Mouse (Mus musculus): ENCODE data around the gene Prss53. TPM values are rescaled to one million over a fixed set of nuclear protein-coding genes. Genes with fewer than 3 reads are reported as not detected.
"Not testable (repeated sequence)": the region's sequence is repeated elsewhere in the genome, so short reads cannot be mapped to it uniquely, and the experiment has no call there.

Gene Prss53
- total and polyA plus RNA-seq, 3 experiments: 0.15 to 0.77 TPM; not detected in 1

GRCm38 (mm10) chr7:127897542-127897941 is 6.8 kb upstream of the Prss53 start (continued):
- no peak for TF ChIP-seq MEF2A (IDR thresholded peaks at IDR 0.05; ENCODE audit: extremely low read depth, insufficient replicate concordance, low read depth, low read length, poor library complexity, severe bottlenecking)
- TF ChIP-seq TBP (IDR thresholded peaks at IDR 0.05; ENCODE audit: low read depth, low read length): 0 out of 2 replicates have a peak, but pooled peaks have one; percentile 27
- no peak for TF ChIP-seq TAL1 (IDR thresholded peaks at IDR 0.05; ENCODE audit: low read length)
- TF ChIP-seq GATA1 (IDR thresholded peaks at IDR 0.05; ENCODE audit: low read depth, low read length): peak; percentile 53

GRCm38 (mm10) chr7:127896384-127896783 is 5.6 kb upstream of the Prss53 start:
- Histone ChIP-seq H3K27ac (ENCODE audit: control insufficient read depth, low read depth, low read length) (no peak overlapping the region), H3K36me3 (ENCODE audit: control insufficient read depth in 1 of 2, insufficient read depth in 2 of 2, low read length in 2 of 2) (peaks cover 0 to 24% of the 10 kb centered on the region in 2 experiments; a peak in 2 of 4 replicates), H3K9ac (ENCODE audit: control insufficient read depth, low read depth, low read length, poor library complexity, severe bottlenecking) (no peak overlapping the region), H3K27me3 (ENCODE audit: control insufficient read depth in 1 of 2, insufficient read depth in 2 of 2, low read length in 2 of 2) (no peaks in the 10 kb centered on the region), H3K4me1 (ENCODE audit: control insufficient read depth in 1 of 2, insufficient read depth in 2 of 2, low read length in 2 of 2) (peaks cover 23 to 42% of the 10 kb centered on the region in 2 experiments), H3K4me3 (ENCODE audit: control insufficient read depth in 1 of 2, insufficient read depth in 1 of 2, low read depth in 2 of 2, low read length in 2 of 2) (no peak overlapping the region), H3K9me3 (replicated peaks; ENCODE audit: insufficient read depth, low read length) (no peaks in the 10 kb centered on the region), H3K79me2 (ENCODE audit: control insufficient read depth, insufficient read depth, low read length, poor library complexity) (no peaks in the 10 kb centered on the region)
- peak; percentile 76 for DNase-seq (ENCODE audit: low read depth, low spot score)
- no peak for TF ChIP-seq USF1 (IDR thresholded peaks at IDR 0.05; ENCODE audit: low read depth, low read length)
- 0 out of 2 replicates have a peak, but pooled peaks have one; percentile 45 for TF ChIP-seq MYC (IDR thresholded peaks at IDR 0.05; ENCODE audit: low read depth, low read length)
- TF ChIP-seq MAZ (IDR thresholded peaks at IDR 0.05; ENCODE audit: low read depth, low read length): 0 out of 2 replicates have a peak, but pooled peaks have one; percentile 31
- peak; percentile 21 for TF ChIP-seq RAD21 (IDR thresholded peaks at IDR 0.05; ENCODE audit: low read depth, low read length)
- peak; percentile 46; the same call in 1 of the 2 replicates for TF ChIP-seq HCFC1 (IDR thresholded peaks at IDR 0.05; ENCODE audit: low read depth, low read length)
- no peak for TF ChIP-seq EP300 (IDR thresholded peaks at IDR 0.05; ENCODE audit: low read depth in 1 of 2, low read length in 2 of 2)
- TF ChIP-seq SMC3 (IDR thresholded peaks at IDR 0.05; ENCODE audit: low read depth, low read length): peak; percentile 31; the same call in 1 of the 2 replicates
- no peak for TF ChIP-seq ELF1 (IDR thresholded peaks at IDR 0.05; ENCODE audit: low read depth, low read length)
- TF ChIP-seq CTCF (IDR thresholded peaks at IDR 0.05 in 2 of 3, conservative IDR thresholded peaks at IDR 0.05 in 1 of 3; ENCODE audit: control insufficient read depth in 1 of 3, insufficient read depth in 1 of 3, low read depth in 2 of 3, low read length in 3 of 3, poor library complexity in 1 of 3, severe bottlenecking in 1 of 3): peak; percentile 73 to 86 (median 78)

GRCm38 (mm10) chr7:127895891-127896290 is 5.1 kb upstream of the Prss53 start:
- H3K27me3 ChIP-seq (ENCODE audit: control insufficient read depth in 1 of 2, insufficient read depth in 2 of 2, low read length in 2 of 2); H3K79me2 ChIP-seq (ENCODE audit: control insufficient read depth, insufficient read depth, low read length, poor library complexity); H3K9ac ChIP-seq (ENCODE audit: control insufficient read depth, low read depth, low read length, poor library complexity, severe bottlenecking); H3K27ac ChIP-seq (ENCODE audit: control insufficient read depth, low read depth, low read length); DNase-seq (ENCODE audit: low read depth, low spot score); H3K9me3 ChIP-seq (replicated peaks; ENCODE audit: insufficient read depth, low read length): not testable (repeated sequence)
- H3K36me3 ChIP-seq (ENCODE audit: control insufficient read depth in 1 of 2, insufficient read depth in 2 of 2, low read length in 2 of 2): peaks cover 0 to 24% of the 10 kb centered on the region in 2 experiments; a peak in 2 of 4 replicates
- H3K4me3 ChIP-seq (ENCODE audit: control insufficient read depth in 1 of 2, insufficient read depth in 1 of 2, low read depth in 2 of 2, low read length in 2 of 2): peak overlapping the region; percentile 17 to 75; a peak in 3 of 4 replicates
- H3K4me1 ChIP-seq (ENCODE audit: control insufficient read depth in 1 of 2, insufficient read depth in 2 of 2, low read length in 2 of 2): peaks cover 23 to 42% of the 10 kb centered on the region in 2 experiments

Measured in MEL (cell line).